Mouse (Mus musculus): ENCODE data around the gene Arhgef17.

GRCm38 (mm10) chr7:100917751-100918150 lies 14.2 kb downstream of the Arhgef17 start:
- no peak for TF ChIP-seq CTCF (IDR thresholded peaks at IDR 0.05; ENCODE audit: borderline replicate concordance, control insufficient read depth, extremely low read depth, insufficient read depth, low read length, poor library complexity)
- no peak for TF ChIP-seq POLR2A (IDR thresholded peaks at IDR 0.05; ENCODE audit: control insufficient read depth, extremely low read depth, insufficient read depth, low read length, poor library complexity)
